Mouse (Mus musculus) heart, adult 2 months (tissue): ENCODE data around the gene Nme8.

Experiments used
- CTCF ChIP-seq: fragments of 200-600 bp; IDR thresholded peaks from 2 replicates; pipeline ENCODE4 v1.8.1; 2022; ENCODE audit warnings: antibody characterized with exemption, mild to moderate bottlenecking, moderate library complexity
- EP300 ChIP-seq: fragments of 200-500 bp; IDR thresholded peaks from 2 replicates; pipeline ENCODE4 v1.6.1; 2011; ENCODE audit warnings: low read depth, low read length, control low read depth; ENCODE audit not compliant: insufficient read depth
- POLR2A ChIP-seq: fragments of 200-500 bp; IDR thresholded peaks from 2 replicates; pipeline ENCODE4 v1.6.1; 2011; ENCODE audit warnings: mild to moderate bottlenecking, low read depth, low read length, control low read depth; ENCODE audit not compliant: insufficient read depth

DNA sequence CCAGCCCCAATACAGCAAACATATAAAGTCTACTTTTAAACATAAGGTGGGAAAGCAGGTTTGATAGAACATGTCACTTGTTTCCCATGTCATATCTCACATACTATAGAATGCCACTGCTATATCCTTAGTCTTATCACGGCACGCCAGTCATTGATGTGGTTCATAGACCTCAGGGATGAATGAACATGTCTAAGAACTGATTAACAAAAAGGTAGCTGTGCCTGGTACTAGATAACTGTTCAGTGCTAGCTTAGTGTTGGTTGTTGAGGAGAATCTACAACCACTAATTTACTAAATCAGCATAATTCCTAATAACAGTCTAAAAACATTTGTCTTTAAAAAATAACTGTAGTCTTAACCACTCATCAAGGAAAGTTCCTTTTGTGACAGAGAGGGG, 47.8 kb downstream of the Nme8 start:
- no peak for TF ChIP-seq CTCF
- TF ChIP-seq POLR2A = no peak
- TF ChIP-seq EP300 = no peak
